19 mouse cellular contexts compared by ENCODE assay signal in genomic region chr8:123819683-123820610, GRCm38 (mm10). TPM values are rescaled to one million over a fixed set of nuclear protein-coding genes. Genes with fewer than 3 reads are reported as not detected.
DNase-seq lines count a peak whose midpoint lies in the region; ATAC-seq lines count a peak whose summit lies in the region.
"Had no signal": no experiment of that assay in that cellular context is flagged by ENCODE, and none has a peak within 500 bp of the region (broad histone marks: within the 10 kb centered on the region; RNA-seq: fewer than 3 reads in every experiment).

No protein-coding gene starts in this region.

- peak overlapping the region; percentile 37 for H3K9ac ChIP-seq in liver, embryonic 15.5 days
- H3K9ac ChIP-seq in midbrain, embryonic 16.5 days (ENCODE audit: low read depth, low read length): no peak overlapping the region
- H3K9ac ChIP-seq: heart, embryonic 15.5 days; hindbrain, embryonic 12.5 days; limb, embryonic 12.5 days; stomach, embryonic 15.5 days had no signal

- H3K4me3 ChIP-seq in liver, embryonic 15.5 days (replicated peaks): peak overlapping the region; percentile 7; the same call in 1 of the 2 replicates
- H3K4me3 ChIP-seq in midbrain, embryonic 16.5 days (ENCODE audit: low read depth, low read length): no peak overlapping the region
- H3K4me3 ChIP-seq: heart, embryonic 15.5 days; hindbrain, embryonic 12.5 days; limb, embryonic 12.5 days; midbrain, embryonic 10.5 days; stomach, embryonic 15.5 days had no signal

- H3K27me3 ChIP-seq in liver, embryonic 15.5 days: no peaks in the 10 kb centered on the region
- no peaks in the 10 kb centered on the region for H3K27me3 ChIP-seq in midbrain, embryonic 16.5 days (ENCODE audit: control insufficient read depth, insufficient read depth, low read depth, low read length)
- H3K27me3 ChIP-seq: heart, embryonic 15.5 days; hindbrain, embryonic 12.5 days; limb, embryonic 12.5 days; stomach, embryonic 15.5 days had no signal

- ATAC-seq in erythroid progenitor cell, adult 5-6 weeks (replicated peaks; ENCODE audit: low FRiP score, poor library complexity, severe bottlenecking): 0 out of 2 replicates have a peak, but pooled peaks have one; percentile 20
- ATAC-seq in liver, embryonic 15.5 days (ENCODE audit: insufficient read depth): peak; percentile 56
- ATAC-seq in midbrain, embryonic 16.5 days: no peak
- ATAC-seq: activated CD4-positive, CD25-positive, alpha-beta regulatory T cell, adult 4 months; CD4-positive, CD25-positive, alpha-beta regulatory T cell, adult 4 months; lung, postnatal 0 days had no signal

- 39% methylated on average over 19 of the region's 19 CpGs for whole genome bisulfite sequencing in liver, embryonic 15.5 days (ENCODE audit: insufficient replicate concordance)
- 95% methylated on average over 19 of the region's 19 CpGs for WGBS in midbrain, embryonic 16.5 days

- peaks cover 77% of the 10 kb centered on the region for H3K4me1 ChIP-seq in liver, embryonic 15.5 days (replicated peaks)
- no peaks in the 10 kb centered on the region for H3K4me1 ChIP-seq in midbrain, embryonic 16.5 days (ENCODE audit: control insufficient read depth, insufficient read depth, low read length)
- H3K4me1 ChIP-seq: hindbrain, embryonic 12.5 days; midbrain, embryonic 10.5 days; stomach, embryonic 15.5 days had no signal

- H3K36me3 ChIP-seq in liver, embryonic 15.5 days (replicated peaks): peaks cover 23% of the 10 kb centered on the region
- H3K36me3 ChIP-seq in midbrain, embryonic 16.5 days (ENCODE audit: control insufficient read depth, insufficient read depth, low read length): no peaks in the 10 kb centered on the region
- H3K36me3 ChIP-seq: stomach, embryonic 15.5 days had no signal

- no peaks in the 10 kb centered on the region for H3K9me3 ChIP-seq in liver, embryonic 15.5 days (replicated peaks)
- H3K9me3 ChIP-seq in midbrain, embryonic 16.5 days (replicated peaks; ENCODE audit: control insufficient read depth, low read length, poor library complexity, severe bottlenecking): no peaks in the 10 kb centered on the region
- H3K9me3 ChIP-seq: heart, embryonic 15.5 days; hindbrain, embryonic 12.5 days; stomach, embryonic 15.5 days had no signal

- peak; percentile 43 for DNase-seq in MEL-GATA-1-ER (ENCODE audit: extremely low read depth, low read depth)
- DNase-seq in kidney, postnatal 25 days: peak; percentile 66 to 81
- no peak for DNase-seq in gastrocnemius, adult 18-20 months (ENCODE audit: low spot score)
- no peak for DNase-seq in adrenal gland, adult 18-20 months (ENCODE audit: low spot score in 2 of 2)
- no peak for DNase-seq in urinary bladder, adult 18-20 months (ENCODE audit: low spot score in 2 of 2)
- DNase-seq: cerebellum, postnatal 10 days; spleen, adult 18-20 months; thymus, postnatal 25 days had no signal

- peak overlapping the region; percentile 83 for H3K27ac ChIP-seq in liver, embryonic 15.5 days (replicated peaks)
- H3K27ac ChIP-seq in midbrain, embryonic 16.5 days (ENCODE audit: low read length): no peak overlapping the region
- H3K27ac ChIP-seq: heart, embryonic 15.5 days; hindbrain, embryonic 12.5 days; limb, embryonic 12.5 days; midbrain, embryonic 10.5 days; stomach, embryonic 15.5 days had no signal

- peak overlapping the region; percentile 58 for H3K4me2 ChIP-seq in liver, embryonic 15.5 days
- no peak overlapping the region for H3K4me2 ChIP-seq in midbrain, embryonic 16.5 days (ENCODE audit: low read length)
- H3K4me2 ChIP-seq: heart, embryonic 15.5 days; hindbrain, embryonic 12.5 days; limb, embryonic 12.5 days; stomach, embryonic 15.5 days had no signal

RNA-seq across cellular contexts. Expression of gene Rab4a, which starts 14.2 kb away (rescaled TPM):
- 1.7 and 3.6 TPM in 2 replicates for total RNA-seq in erythroid progenitor cell, adult 5-6 weeks (2015; ENCODE audit: low replicate concordance)
- total RNA-seq in erythroid progenitor cell, adult 5-6 weeks (2017; ENCODE audit: low replicate concordance): 3.3 TPM in 1 of 2 replicates, not detected in the other
- polyA plus RNA-seq in liver, embryonic 15.5 days (2015; fragmentation: Nextera tagmentation; extraction: Ambion mirVana): 28.8 and 33.1 TPM in 2 replicates
- 10 to 100 TPM; 14.8 to 14.9 TPM for total RNA-seq in gastrocnemius, adult 18-20 months (2021)
- polyA plus RNA-seq in midbrain, embryonic 16.5 days (2015; fragmentation: Nextera tagmentation; extraction: Ambion mirVana): 79.2 and 81.0 TPM in 2 replicates
- 10 to 100 TPM; 25.5 to 25.9 TPM for total RNA-seq in adrenal gland, adult 18-20 months (2021)

RNA-seq across cellular contexts. Expression of gene Ccsap, which starts 40.1 kb away (rescaled TPM):
- 28.1 and 31.4 TPM in 2 replicates for total RNA-seq in erythroid progenitor cell, adult 5-6 weeks (2015; ENCODE audit: low replicate concordance)
- total RNA-seq in erythroid progenitor cell, adult 5-6 weeks (2017; ENCODE audit: low replicate concordance): 35.5 and 42.4 TPM in 2 replicates
- 2.8 and 3.2 TPM in 2 replicates for polyA plus RNA-seq in liver, embryonic 15.5 days (2015; fragmentation: Nextera tagmentation; extraction: Ambion mirVana)
- under 1 TPM; 0.21 to 0.26 TPM for total RNA-seq in gastrocnemius, adult 18-20 months (2021)
- 3.8 and 4.1 TPM in 2 replicates for polyA plus RNA-seq in midbrain, embryonic 16.5 days (2015; fragmentation: Nextera tagmentation; extraction: Ambion mirVana)
- 1 to 10 TPM; 1.1 to 1.5 TPM for total RNA-seq in adrenal gland, adult 18-20 months (2021)

Comparison
In these comparisons a context has a peak if more than half of its experiments do, and no peak if none do; other contexts are left out.
1. DNase-seq: peak in MEL-GATA-1-ER (single experiment) and kidney, postnatal 25 days (2 of 2); none in gastrocnemius, adult 18-20 months (single experiment), adrenal gland, adult 18-20 months (0 of 2) and urinary bladder, adult 18-20 months (0 of 2).
2. RNA of gene Ccsap, which starts 40.1 kb away (total RNA-seq): 28.1 to 42.4 TPM in erythroid progenitor cell, adult 5-6 weeks; 1.1 to 1.5 TPM in adrenal gland, adult 18-20 months and 0.21 to 0.26 TPM in gastrocnemius, adult 18-20 months; every median in the first group is over 10 times any median in the second.